Mouse (Mus musculus) adrenal gland, postnatal 14 days (tissue): ENCODE results near the gene Rsph1. TPM values are rescaled to one million over a fixed set of nuclear protein-coding genes. Genes with fewer than 3 reads are reported as not detected.
"Not testable (repeated sequence)": the region's sequence is repeated elsewhere in the genome, so short reads cannot be mapped to it uniquely, and the experiment has no call there.

Experiments used
- DNase-seq: peaks from one replicate; pipeline ENCODE4 v3.0.0; 2021; ENCODE audit warnings: mixed read lengths
- total RNA-seq: library from RNA; stranded (reverse); gene quantifications from 2 replicates; pipeline ENCODE4 v1.2.3, GENCODE M21; 2021

The Rsph1 gene
- total RNA-seq, 1 experiment from 2014 or later = 6.7 TPM

DNA sequence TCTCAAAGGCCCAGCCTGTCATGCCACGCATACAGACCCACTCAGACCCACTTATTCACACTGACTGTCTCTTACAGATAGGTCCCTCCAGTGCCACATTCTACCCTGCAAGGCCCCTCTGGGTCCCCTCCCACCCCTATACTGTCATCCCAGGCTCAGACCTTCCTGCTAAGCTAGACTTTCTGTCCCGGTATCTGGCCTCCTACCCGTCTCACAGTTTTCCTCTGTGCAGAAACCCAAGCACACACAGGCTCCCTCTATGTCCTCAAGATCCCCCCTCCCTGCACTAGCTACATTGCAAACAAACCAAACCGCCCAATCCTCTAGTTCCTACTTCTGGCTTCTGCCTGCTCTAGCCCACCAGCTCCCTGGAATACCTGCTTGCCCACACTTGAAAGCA, 748 bp upstream of the Rsph1 start:
- DNase-seq = no peak

DNA sequence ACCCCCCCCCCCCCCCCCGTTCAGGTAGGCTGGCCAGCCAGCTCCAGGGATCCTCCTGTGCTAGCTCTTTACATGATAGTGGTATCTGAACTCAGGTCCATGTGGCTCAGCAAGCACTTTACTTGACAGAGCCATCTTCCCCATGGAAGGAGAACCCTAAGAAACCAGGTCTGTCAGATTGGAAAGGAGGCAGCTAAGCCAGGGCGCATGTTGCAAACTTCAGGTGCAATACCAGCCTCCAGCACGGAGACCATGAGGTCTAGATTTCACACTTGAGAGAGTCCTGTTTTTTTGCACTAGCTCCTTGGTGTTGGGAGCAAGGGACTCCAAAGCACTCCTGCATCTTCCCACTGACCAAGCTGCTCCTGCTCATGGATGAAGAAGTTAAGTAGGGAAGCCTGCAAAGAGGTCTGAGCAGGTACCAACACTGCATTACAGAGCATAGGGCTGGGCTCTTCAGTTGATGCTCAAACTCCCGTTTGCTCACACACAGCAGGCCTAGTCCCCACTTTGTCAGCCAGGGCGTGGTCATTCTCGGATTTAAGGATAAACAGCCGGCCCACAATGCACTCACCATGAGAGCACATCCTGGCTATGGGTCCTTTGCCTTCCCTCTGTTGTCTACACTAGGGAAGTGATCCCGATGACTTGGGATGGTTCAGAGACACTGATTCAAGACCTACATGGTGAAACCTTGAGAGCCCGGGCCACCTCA, 819 bp downstream of the Rsph1 start:
- DNase-seq = no peak

GRCm38 (mm10) chr17:31275181-31275580, 2.0 kb downstream of the Rsph1 start:
- no peak for DNase-seq

DNA sequence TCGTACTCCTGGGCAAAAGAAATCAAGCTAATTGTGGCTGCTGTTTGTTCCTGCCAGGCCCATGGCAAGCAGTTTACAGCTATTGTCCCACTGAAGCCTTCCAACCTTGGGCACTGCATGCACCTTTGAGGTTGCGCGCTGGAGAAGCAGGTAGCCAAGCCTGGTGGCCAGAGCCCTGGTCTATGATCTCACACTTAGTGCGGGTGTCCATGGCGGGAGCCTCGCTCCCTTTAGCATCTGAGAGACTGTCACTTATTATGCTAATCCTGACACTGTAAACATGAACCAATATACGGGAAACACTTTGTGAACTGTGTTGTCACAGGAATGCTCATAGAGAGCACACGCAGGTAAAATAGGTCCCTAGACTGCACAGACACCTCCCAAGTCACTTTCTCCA, 3.6 kb downstream of the Rsph1 start:
- DNase-seq = peak; percentile 3

DNA sequence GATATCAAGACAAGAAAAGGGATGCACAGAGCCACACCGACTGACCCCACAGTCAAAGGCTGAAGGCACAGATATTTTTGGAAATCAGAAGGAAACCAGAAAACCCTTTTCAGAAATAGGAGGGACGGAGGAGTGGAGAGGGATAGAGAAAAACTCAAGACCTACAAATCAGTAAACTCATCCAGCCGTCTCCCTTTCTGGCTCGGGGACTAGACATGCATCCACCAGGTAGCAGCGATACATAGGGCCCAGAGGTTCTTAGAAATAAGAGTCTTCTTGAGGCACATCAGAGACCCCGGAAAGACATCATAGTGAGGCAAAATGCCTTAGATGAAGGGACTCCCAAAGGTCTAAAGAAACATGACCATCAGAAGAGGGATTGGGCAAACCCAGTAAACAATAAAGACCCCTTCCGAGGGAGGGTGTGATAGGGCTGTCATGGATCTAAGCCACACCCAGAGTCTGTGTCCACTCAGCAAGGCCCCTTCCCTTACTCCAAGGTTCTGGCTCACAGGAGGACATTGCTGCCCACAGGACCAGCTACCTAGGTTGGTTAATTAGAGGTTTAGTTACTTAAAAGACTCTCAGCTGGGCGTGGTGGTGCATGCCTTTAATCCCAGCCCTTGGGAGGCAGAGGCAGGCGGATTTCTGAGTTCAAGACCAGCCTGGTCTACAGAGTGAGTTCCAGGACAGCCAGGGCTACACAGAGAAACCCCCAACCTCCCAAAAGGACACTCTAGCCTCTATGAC, 4.6 kb downstream of the Rsph1 start:
- DNase-seq = peak; percentile 1

GRCm38 (mm10) chr17:31271136-31271851, 5.9 kb downstream of the Rsph1 start:
- peak; percentile 62 for DNase-seq

- DNase-seq = not testable (repeated sequence)
Measured at GRCm38 (mm10) chr17:31270736-31271135, 6.4 kb downstream of the Rsph1 start.

DNA sequence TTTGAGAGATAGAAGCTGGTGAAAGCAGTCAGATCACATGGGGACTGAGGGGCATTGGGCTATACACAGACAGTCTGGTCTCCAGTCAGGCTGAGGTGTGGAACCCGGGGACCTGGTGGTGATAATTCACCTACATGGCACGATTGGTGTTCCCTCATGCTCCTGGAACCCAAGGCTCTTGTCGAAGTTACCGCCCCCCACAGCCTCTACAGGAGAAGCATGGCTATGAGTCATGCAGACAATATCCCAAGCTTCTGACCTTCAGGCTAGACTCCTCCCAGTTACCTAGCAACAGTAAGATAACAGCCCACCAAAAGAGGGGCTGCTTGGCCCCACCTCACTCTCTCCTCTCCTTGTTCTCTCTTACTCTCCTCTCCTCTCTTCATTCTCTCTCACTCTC, 6.9 kb downstream of the Rsph1 start:
- peak; percentile 54 for DNase-seq

DNA sequence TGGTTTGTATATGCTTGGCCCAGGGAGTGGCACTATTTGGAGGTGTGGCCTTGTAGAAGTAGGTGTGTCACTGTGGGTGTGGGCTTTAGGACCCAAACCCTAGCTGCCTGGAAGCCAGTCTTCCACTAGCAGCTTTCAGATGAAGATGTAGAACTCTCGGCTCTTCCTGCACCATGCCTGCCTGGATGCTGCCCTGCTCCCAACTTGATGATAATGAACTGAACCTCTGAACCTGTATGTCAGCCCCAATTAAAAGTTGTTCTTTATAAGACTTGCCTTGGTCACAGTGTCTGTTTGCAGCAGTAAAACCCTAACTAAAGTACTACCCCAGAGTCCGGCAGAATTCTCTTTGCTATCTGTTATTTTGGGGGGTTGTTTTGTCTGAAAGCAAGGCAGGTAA, 7.4 kb downstream of the Rsph1 start:
- peak; percentile 1 for DNase-seq

DNA sequence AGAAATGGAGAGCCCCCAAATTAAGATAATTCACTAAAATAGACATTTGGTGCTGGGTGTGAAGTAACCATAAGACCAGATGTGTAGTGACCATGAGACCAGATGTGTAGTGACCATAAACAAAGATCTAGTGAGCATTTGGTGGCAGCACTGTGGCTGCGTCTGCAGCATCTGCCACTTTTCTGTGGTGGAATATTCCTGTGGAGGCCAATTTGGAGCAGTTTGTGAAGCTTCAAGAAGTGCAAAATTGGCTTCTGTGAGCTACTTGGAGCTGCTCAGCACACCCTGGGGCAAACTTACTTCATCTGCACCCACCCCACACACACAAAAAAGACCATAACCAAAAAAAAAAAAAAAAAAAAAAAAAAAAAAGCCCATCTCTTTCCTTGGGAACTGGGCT, 9.2 kb downstream of the Rsph1 start:
- no peak for DNase-seq

GRCm38 (mm10) chr17:31267603-31268002, 9.6 kb downstream of the Rsph1 start:
- DNase-seq = no peak

- DNase-seq = no peak
Measured at GRCm38 (mm10) chr17:31267138-31267537, 10.0 kb downstream of the Rsph1 start.

DNA sequence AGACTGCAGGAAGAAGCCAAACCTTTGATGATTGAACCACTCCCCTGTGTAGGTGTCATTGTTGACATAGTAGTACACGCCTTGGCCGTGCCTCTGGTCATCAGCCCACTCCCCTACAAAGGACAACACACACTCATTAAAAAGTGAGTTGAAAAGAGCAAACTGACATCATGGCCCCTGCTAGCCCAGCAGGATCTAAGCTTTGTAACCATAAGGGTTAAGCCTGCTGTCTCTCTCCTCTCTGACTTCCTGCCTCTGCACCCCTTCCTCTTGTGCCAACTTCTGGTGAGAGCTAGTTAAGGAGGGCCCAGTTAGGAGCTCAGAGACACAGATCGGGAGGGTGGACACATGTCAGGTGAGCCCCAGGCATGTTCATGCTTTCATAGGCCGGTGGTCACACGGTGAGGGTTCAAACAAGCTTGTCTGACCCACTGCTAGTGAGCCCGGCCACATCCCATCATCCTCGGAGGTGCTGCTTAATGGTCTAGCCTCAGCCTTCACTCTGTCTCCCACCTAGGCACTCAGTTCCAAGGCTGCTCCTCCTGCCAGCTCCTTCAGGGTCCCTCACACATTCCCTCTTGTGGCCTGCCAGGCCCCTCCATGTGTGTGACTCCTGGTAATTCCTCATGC, 10.7 kb downstream of the Rsph1 start:
- no peak for DNase-seq

GRCm38 (mm10) chr17:31265831-31266230, 11.4 kb downstream of the Rsph1 start:
- no peak for DNase-seq

DNA sequence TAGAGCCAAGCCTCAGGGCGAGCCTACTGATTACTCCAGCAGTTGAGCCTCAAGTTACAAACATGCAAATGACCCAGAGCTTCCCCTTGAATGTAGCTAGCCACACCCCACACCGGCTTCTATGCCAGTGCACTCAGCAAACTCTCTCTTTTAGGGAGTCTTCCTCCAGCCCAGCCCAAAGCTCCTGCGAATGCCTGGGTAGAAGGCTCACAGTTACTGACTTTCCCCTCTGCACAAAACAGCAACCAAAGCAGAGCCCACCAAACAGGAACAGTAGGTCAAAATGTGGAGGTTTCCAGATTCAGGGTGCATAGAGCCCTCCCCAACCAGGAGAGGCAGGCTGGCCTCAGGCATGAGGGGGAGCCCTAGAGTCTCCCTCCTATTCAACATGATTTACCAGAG, 12.0 kb downstream of the Rsph1 start:
- DNase-seq = no peak

DNA sequence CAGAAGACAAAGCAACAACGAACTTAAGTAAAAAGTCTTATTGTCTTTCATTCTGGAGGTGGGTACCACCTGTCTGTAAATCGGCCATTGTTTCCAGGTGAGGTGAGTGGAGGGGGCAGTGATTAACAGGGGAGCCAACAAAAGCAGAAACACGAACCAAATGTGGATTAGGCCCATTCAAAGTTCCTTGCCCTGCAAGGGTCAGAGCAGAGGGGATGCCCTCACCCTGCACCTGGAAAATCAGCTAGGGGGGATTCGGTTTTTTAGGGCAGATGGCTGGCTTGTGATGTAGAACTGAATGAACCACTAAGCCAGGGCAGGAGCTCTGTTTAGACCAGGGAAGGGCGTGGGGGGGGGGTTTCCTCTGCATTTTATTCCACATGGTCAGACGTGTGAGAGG, 12.8 kb downstream of the Rsph1 start:
- DNase-seq = no peak

DNA sequence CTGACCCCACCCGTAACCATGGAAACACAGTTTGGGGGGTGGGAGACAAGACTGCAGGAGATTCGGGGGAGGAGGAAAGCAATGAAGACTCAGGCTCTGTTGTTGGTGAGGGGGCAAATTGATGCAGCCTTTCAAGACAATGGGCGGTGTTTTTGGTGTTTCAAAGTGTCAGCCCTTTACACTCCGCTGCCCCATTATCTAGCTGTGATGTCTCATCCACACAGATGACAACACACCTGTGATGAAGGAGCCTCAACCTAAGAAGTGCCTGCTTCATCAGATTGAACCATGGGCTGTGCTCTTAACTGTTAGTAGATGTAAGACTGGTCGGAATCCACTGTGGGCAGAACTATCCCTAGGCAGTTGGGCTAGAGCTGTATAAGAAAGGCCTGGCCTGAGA, 13.4 kb downstream of the Rsph1 start:
- no peak for DNase-seq

DNA sequence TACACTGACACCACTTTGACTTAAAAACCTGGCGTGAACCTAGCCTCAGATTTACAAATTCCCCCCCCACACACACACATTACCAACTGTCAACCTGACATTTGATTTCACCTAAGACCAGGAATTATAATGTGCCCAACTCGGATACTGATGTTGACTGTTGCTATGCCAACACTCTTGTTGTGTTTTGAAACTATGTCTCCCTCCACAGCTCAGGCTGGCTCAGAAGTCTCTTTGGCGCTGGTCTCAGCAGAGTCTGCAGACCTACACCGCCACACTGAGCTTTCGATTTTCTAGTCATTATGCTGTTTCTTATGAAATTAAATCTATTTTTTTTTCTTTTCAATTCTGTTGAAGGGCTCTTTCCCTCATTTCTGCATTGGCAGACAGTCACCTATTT, 14.5 kb downstream of the Rsph1 start:
- DNase-seq = no peak

- no peak for DNase-seq
Measured at GRCm38 (mm10) chr17:31261352-31261751, 15.8 kb downstream of the Rsph1 start.

GRCm38 (mm10) chr17:31260430-31260829, 16.8 kb downstream of the Rsph1 start:
- DNase-seq = peak; percentile 95

DNA sequence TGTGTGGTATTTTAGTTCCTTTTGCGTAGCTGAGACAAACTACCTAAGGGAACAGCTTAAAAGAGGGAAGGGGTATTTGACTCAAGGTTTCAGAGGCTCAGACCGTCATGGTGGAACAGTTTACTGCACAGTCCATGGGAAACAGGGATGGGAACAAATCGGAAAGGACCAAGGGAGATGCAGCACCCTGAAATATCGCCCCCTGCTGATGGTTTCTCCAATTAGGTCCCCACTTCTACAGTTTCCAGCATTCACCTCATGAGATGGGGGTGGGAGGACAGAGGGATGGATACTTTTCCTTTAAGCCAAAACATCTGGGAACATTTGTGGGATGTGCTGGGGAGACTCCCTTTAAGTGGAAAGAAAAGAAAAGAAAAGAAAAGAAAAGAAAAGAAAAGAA, 17.4 kb downstream of the Rsph1 start:
- peak; percentile 52 for DNase-seq

- no peak for DNase-seq
Measured at GRCm38 (mm10) chr17:31259145-31259544, 18.0 kb downstream of the Rsph1 start.
